Mouse (Mus musculus): ENCODE results near the gene Pex5. TPM values are rescaled to one million over a fixed set of nuclear protein-coding genes. Genes with fewer than 3 reads are reported as not detected.

Pex5 gene
- polyA plus RNA-seq, 1 experiment from 2014 or later: 32.3 TPM

DNA sequence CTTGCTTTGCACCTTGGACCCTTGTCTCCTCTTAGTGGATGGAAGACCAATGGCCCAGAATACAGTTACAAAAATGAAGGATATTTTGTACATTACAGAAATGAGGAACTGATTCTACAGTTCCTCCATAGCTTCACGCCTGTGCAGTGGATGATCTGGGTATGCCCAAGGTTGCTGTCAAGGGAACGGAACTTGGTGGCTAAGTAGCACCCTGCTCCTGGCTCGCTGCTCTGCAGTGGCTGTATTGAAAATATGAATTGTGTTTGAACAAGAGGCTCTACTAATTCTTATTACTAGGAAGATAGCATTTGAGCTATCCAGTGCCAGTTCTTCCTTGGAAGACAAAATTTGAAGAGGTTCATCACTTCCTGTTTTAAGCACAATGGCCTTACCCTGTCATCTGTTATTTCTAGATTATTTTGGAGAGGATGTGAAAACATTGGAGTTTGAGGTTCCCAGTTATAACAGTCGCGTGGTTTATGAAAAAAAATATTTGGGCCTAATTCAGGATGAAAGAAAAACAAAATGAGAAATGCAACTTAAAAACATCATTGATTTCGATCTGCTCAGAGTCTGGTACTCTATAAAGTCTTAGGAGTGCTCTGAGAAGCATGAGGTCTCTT, 41.2 kb downstream of the Pex5 start:
- no peaks in the 10 kb centered on the region for H3K27me3 ChIP-seq (ENCODE audit: control insufficient read depth, insufficient read depth, low read length)
- H3K4me3 ChIP-seq (ENCODE audit: low read depth, low read length): no peak overlapping the region
- 88% methylated on average over 6 of the region's 6 CpGs for WGBS
- H3K4me2 ChIP-seq (replicated peaks; ENCODE audit: low read depth, low read length): no peak overlapping the region
- no peaks in the 10 kb centered on the region for H3K4me1 ChIP-seq (ENCODE audit: control insufficient read depth, insufficient read depth, low read length)
- no peaks in the 10 kb centered on the region for H3K9me3 ChIP-seq (ENCODE audit: control insufficient read depth, low read depth, low read length)
- H3K36me3 ChIP-seq (ENCODE audit: control insufficient read depth, insufficient read depth, low read length): no peaks in the 10 kb centered on the region
- no peak for ATAC-seq (ENCODE audit: insufficient number of reproducible peaks, insufficient read depth, low FRiP score, low read depth)
- no peak overlapping the region for H3K9ac ChIP-seq (replicated peaks; ENCODE audit: low read depth, low read length)
- no peak overlapping the region for H3K27ac ChIP-seq (ENCODE audit: low read length)

DNA sequence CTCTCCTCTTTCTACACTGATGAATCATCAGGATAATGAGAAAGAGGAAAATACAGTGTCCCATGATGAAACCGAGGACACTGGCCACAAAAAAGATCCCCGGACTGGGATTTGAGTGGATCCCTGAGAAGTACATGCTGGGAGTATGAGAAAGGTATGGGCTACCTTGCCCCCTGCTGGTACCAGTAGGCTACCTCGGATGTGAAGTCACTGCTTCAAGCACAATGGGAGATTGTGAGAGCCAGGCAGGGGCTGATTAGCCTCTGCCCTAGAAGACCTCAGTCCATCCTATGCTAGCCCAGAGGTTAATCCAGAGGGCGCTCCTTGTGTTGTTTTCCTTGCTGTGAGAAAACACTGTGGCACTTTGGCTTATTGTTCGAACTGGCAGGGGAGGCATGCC, 50.5 kb downstream of the Pex5 start:
- ATAC-seq (ENCODE audit: insufficient number of reproducible peaks, insufficient read depth, low FRiP score, low read depth): no peak
- no peaks in the 10 kb centered on the region for H3K27me3 ChIP-seq (ENCODE audit: control insufficient read depth, insufficient read depth, low read length)
- no peak overlapping the region for H3K27ac ChIP-seq (ENCODE audit: low read length)
- 65% methylated on average over 5 of the region's 5 CpGs for WGBS
- H3K4me1 ChIP-seq (ENCODE audit: control insufficient read depth, insufficient read depth, low read length): no peaks in the 10 kb centered on the region
- H3K36me3 ChIP-seq (ENCODE audit: control insufficient read depth, insufficient read depth, low read length): no peaks in the 10 kb centered on the region
- H3K9ac ChIP-seq (replicated peaks; ENCODE audit: low read depth, low read length): no peak overlapping the region
- H3K4me3 ChIP-seq (ENCODE audit: low read depth, low read length): no peak overlapping the region
- H3K9me3 ChIP-seq (ENCODE audit: control insufficient read depth, low read depth, low read length): no peaks in the 10 kb centered on the region
- H3K4me2 ChIP-seq (replicated peaks; ENCODE audit: low read depth, low read length): no peak overlapping the region

GRCm38 (mm10) chr6:124360549-124360948, 54.3 kb downstream of the Pex5 start:
- no peak overlapping the region for H3K4me2 ChIP-seq (replicated peaks; ENCODE audit: low read depth, low read length)
- H3K36me3 ChIP-seq (ENCODE audit: control insufficient read depth, insufficient read depth, low read length): no peaks in the 10 kb centered on the region
- H3K9me3 ChIP-seq (ENCODE audit: control insufficient read depth, low read depth, low read length): no peaks in the 10 kb centered on the region
- H3K27ac ChIP-seq (ENCODE audit: low read length): no peak overlapping the region
- no peak overlapping the region for H3K4me3 ChIP-seq (ENCODE audit: low read depth, low read length)
- no peak overlapping the region for H3K9ac ChIP-seq (replicated peaks; ENCODE audit: low read depth, low read length)
- no peaks in the 10 kb centered on the region for H3K27me3 ChIP-seq (ENCODE audit: control insufficient read depth, insufficient read depth, low read length)
- no peak for ATAC-seq (ENCODE audit: insufficient number of reproducible peaks, insufficient read depth, low FRiP score, low read depth)
- 49% methylated on average over 6 of the region's 6 CpGs for WGBS
- no peaks in the 10 kb centered on the region for H3K4me1 ChIP-seq (ENCODE audit: control insufficient read depth, insufficient read depth, low read length)

- H3K4me1 ChIP-seq (ENCODE audit: control insufficient read depth, insufficient read depth, low read length): no peaks in the 10 kb centered on the region
- no peak for ATAC-seq (ENCODE audit: insufficient number of reproducible peaks, insufficient read depth, low FRiP score, low read depth)
- no peak overlapping the region for H3K27ac ChIP-seq (ENCODE audit: low read length)
- 87% methylated on average over 6 of the region's 6 CpGs for WGBS
- no peak overlapping the region for H3K4me2 ChIP-seq (replicated peaks; ENCODE audit: low read depth, low read length)
- H3K36me3 ChIP-seq (ENCODE audit: control insufficient read depth, insufficient read depth, low read length): no peaks in the 10 kb centered on the region
- H3K27me3 ChIP-seq (ENCODE audit: control insufficient read depth, insufficient read depth, low read length): no peaks in the 10 kb centered on the region
- H3K9ac ChIP-seq (replicated peaks; ENCODE audit: low read depth, low read length): no peak overlapping the region
- H3K4me3 ChIP-seq (ENCODE audit: low read depth, low read length): no peak overlapping the region
- no peaks in the 10 kb centered on the region for H3K9me3 ChIP-seq (ENCODE audit: control insufficient read depth, low read depth, low read length)
Observed at GRCm38 (mm10) chr6:124358953-124359352, 55.9 kb downstream of the Pex5 start.

DNA sequence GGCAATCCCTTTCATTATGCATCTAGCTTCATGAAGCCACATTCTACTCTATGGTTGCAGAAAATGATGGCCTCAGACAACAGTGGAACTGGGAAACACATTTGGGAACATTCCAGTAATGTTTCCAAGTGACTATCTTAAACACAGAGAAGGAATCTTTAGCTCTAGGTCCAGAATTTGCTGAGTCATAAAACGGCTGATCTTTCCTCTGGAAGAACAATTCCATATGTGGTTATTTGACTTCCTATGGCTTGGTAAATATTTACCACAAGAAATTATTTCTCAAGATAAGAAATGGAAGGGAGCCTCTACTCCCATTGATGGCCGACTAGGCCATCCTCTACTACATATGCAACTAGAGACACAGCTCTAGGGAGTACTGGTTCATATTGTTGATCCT, 61.6 kb downstream of the Pex5 start:
- no peak overlapping the region for H3K9ac ChIP-seq (replicated peaks; ENCODE audit: low read depth, low read length)
- H3K4me1 ChIP-seq (ENCODE audit: control insufficient read depth, insufficient read depth, low read length): no peaks in the 10 kb centered on the region
- 72% methylated on average over 2 of the region's 2 CpGs for WGBS
- H3K4me2 ChIP-seq (replicated peaks; ENCODE audit: low read depth, low read length): no peak overlapping the region
- H3K4me3 ChIP-seq (ENCODE audit: low read depth, low read length): no peak overlapping the region
- H3K9me3 ChIP-seq (ENCODE audit: control insufficient read depth, low read depth, low read length): no peaks in the 10 kb centered on the region
- no peak overlapping the region for H3K27ac ChIP-seq (ENCODE audit: low read length)
- H3K27me3 ChIP-seq (ENCODE audit: control insufficient read depth, insufficient read depth, low read length): no peaks in the 10 kb centered on the region
- no peak for ATAC-seq (ENCODE audit: insufficient number of reproducible peaks, insufficient read depth, low FRiP score, low read depth)
- H3K36me3 ChIP-seq (ENCODE audit: control insufficient read depth, insufficient read depth, low read length): no peaks in the 10 kb centered on the region

Other genes starting within 250 kb of the Pex5 start
- not detected in 2 replicates for gene Vmn2r27, start 183.2 kb downstream of the Pex5 start, polyA plus RNA-seq (2014; fragmentation: Nextera tagmentation; extraction: Ambion mirVana)
- 0.06 and 0.16 TPM in 2 replicates for gene Cd163, start 110.4 kb downstream of the Pex5 start, polyA plus RNA-seq (2014; fragmentation: Nextera tagmentation; extraction: Ambion mirVana)
- gene Clstn3, start 49.7 kb upstream of the Pex5 start, polyA plus RNA-seq (2014; fragmentation: Nextera tagmentation; extraction: Ambion mirVana): 4.9 and 5.4 TPM in 2 replicates
- gene C1rl, start 78.0 kb upstream of the Pex5 start, polyA plus RNA-seq (2014; fragmentation: Nextera tagmentation; extraction: Ambion mirVana): 0.43 and 0.68 TPM in 2 replicates
- gene C1ra, start 97.3 kb upstream of the Pex5 start, polyA plus RNA-seq (2014; fragmentation: Nextera tagmentation; extraction: Ambion mirVana): 3.0 and 3.5 TPM in 2 replicates
- 2.0 and 2.9 TPM in 2 replicates for gene C1s1, start 127.3 kb upstream of the Pex5 start, polyA plus RNA-seq (2014; fragmentation: Nextera tagmentation; extraction: Ambion mirVana)
- not detected in 2 replicates for gene C1rb, start 155.2 kb upstream of the Pex5 start, polyA plus RNA-seq (2014; fragmentation: Nextera tagmentation; extraction: Ambion mirVana)
- gene C1s2, start 221.0 kb upstream of the Pex5 start, polyA plus RNA-seq (2014; fragmentation: Nextera tagmentation; extraction: Ambion mirVana): not detected in 2 replicates
- 58.6 and 60.0 TPM in 2 replicates for gene Lpcat3, start 248.0 kb upstream of the Pex5 start, polyA plus RNA-seq (2014; fragmentation: Nextera tagmentation; extraction: Ambion mirVana)

Measured in stomach, embryonic 14.5 days (tissue).